In genomic region chr7:16876006-16876405, GRCm38 (mm10) we compare ENCODE assay signal across 8 mouse cellular contexts. TPM values are rescaled to one million over a fixed set of nuclear protein-coding genes. Genes with fewer than 3 reads are reported as not detected.
A peak's percentile ranks its signal among the peaks of the same experiment; 100 is the strongest.
DNase-seq lines count a peak whose midpoint lies in the region; ATAC-seq and TF ChIP-seq lines count a peak whose summit lies in the region.

No protein-coding gene starts in this region.

- in situ Hi-C loops in ES-E14 (cut with MboI; ENCODE audit: low sequenced_read_pairs in 2 of 2, unreplicated experiment in 2 of 2): no loop called here

- H3K27ac ChIP-seq in heart, embryonic 12.5 days (ENCODE audit: poor library complexity, severe bottlenecking): peak overlapping the region; percentile 89
- H3K27ac ChIP-seq in ES-E14 (ENCODE audit: insufficient read depth, low read depth, low read length, poor library complexity, severe bottlenecking): no peak overlapping the region
- peak overlapping the region; percentile 93 for H3K27ac ChIP-seq in hindbrain, embryonic 10.5 days
- peak overlapping the region; percentile 90 for H3K27ac ChIP-seq in midbrain, embryonic 10.5 days (replicated peaks)

- no peak for DNase-seq in heart, adult 8-10 months (ENCODE audit: low spot score)
- DNase-seq in ES-E14 (ENCODE audit: low read depth, low spot score): no peak
- DNase-seq in hindbrain, embryonic 10.5 days (ENCODE audit: low spot score): peak; percentile 22
- DNase-seq in midbrain, embryonic 10.5 days (ENCODE audit: low spot score): peak; percentile 27
- DNase-seq in urinary bladder, postnatal 4 days (ENCODE audit: low spot score in 2 of 2): no peak
- no peak for DNase-seq in right cerebral cortex, adult 2 months (ENCODE audit: low spot score in 2 of 2)
- DNase-seq in right cerebral cortex, postnatal 10 days (ENCODE audit: low spot score in 2 of 2): no peak

- H3K9me3 ChIP-seq in heart, embryonic 12.5 days (replicated peaks): no peaks in the 10 kb centered on the region
- H3K9me3 ChIP-seq in ES-E14 (ENCODE audit: control insufficient read depth, insufficient read depth, low read depth, low read length): no peaks in the 10 kb centered on the region
- no peaks in the 10 kb centered on the region for H3K9me3 ChIP-seq in hindbrain, embryonic 10.5 days
- no peaks in the 10 kb centered on the region for H3K9me3 ChIP-seq in midbrain, embryonic 10.5 days (replicated peaks)

- H3K27me3 ChIP-seq in heart, embryonic 12.5 days (replicated peaks): no peaks in the 10 kb centered on the region
- no peaks in the 10 kb centered on the region for H3K27me3 ChIP-seq in hindbrain, embryonic 10.5 days (ENCODE audit: insufficient read depth, poor library complexity, severe bottlenecking)
- no peaks in the 10 kb centered on the region for H3K27me3 ChIP-seq in midbrain, embryonic 10.5 days (ENCODE audit: low read depth, poor library complexity, severe bottlenecking)

- H3K4me2 ChIP-seq in heart, embryonic 12.5 days: peak overlapping the region; percentile 76

- peaks cover 28% of the 10 kb centered on the region for H3K36me3 ChIP-seq in heart, embryonic 12.5 days
- H3K36me3 ChIP-seq in ES-E14 (ENCODE audit: control insufficient read depth, insufficient read depth, low read length, poor library complexity, severe bottlenecking): no peaks in the 10 kb centered on the region; the same call in 1 of the 2 replicates
- peaks cover 28% of the 10 kb centered on the region for H3K36me3 ChIP-seq in hindbrain, embryonic 10.5 days
- H3K36me3 ChIP-seq in midbrain, embryonic 10.5 days: peaks cover 16% of the 10 kb centered on the region

- no peak for ATAC-seq in heart, embryonic 12.5 days (ENCODE audit: insufficient number of reproducible peaks, low FRiP score)

- 7% methylated on average over 11 of the region's 11 CpGs for WGBS in heart, embryonic 12.5 days
- WGBS in hindbrain, embryonic 10.5 days: 7% methylated on average over 11 of the region's 11 CpGs
- WGBS in midbrain, embryonic 10.5 days: 11% methylated on average over 11 of the region's 11 CpGs

- H3K9ac ChIP-seq in heart, embryonic 12.5 days: peak overlapping the region; percentile 97
- peak overlapping the region; percentile 81; the same call in 1 of the 2 replicates for H3K9ac ChIP-seq in ES-E14 (ENCODE audit: insufficient read depth, low read depth, low read length, poor library complexity, severe bottlenecking)

- peaks cover 32% of the 10 kb centered on the region for H3K4me1 ChIP-seq in heart, embryonic 12.5 days (replicated peaks)
- H3K4me1 ChIP-seq in ES-E14 (ENCODE audit: control insufficient read depth in 2 of 2, insufficient read depth in 2 of 2, low read length in 2 of 2, poor library complexity in 1 of 2): peaks cover 7% of the 10 kb centered on the region in 2 experiments; a peak in 3 of 4 replicates
- H3K4me1 ChIP-seq in hindbrain, embryonic 10.5 days (replicated peaks): peaks cover 58% of the 10 kb centered on the region
- H3K4me1 ChIP-seq in midbrain, embryonic 10.5 days: peaks cover 51% of the 10 kb centered on the region

- H3K4me3 ChIP-seq in heart, embryonic 12.5 days: peak overlapping the region; percentile 87
- H3K4me3 ChIP-seq in ES-E14 (ENCODE audit: insufficient read depth in 1 of 2, low read depth in 1 of 2, low read length in 2 of 2, poor library complexity in 1 of 2, severe bottlenecking in 1 of 2): peak overlapping the region; percentile 80 to 95
- peak overlapping the region; percentile 82 for H3K4me3 ChIP-seq in hindbrain, embryonic 10.5 days
- peak overlapping the region; percentile 74 for H3K4me3 ChIP-seq in midbrain, embryonic 10.5 days

TF ChIP-seq in ES-E14, 5 proteins besides CTCF, POLR2A, EP300 and RAD21:
- TF ChIP-seq CHD2 (IDR thresholded peaks at IDR 0.05; ENCODE audit: low read depth, low read length) (no peak), HCFC1 (IDR thresholded peaks at IDR 0.05; ENCODE audit: borderline replicate concordance, insufficient read depth, low read length) (no peak), ZC3H11A (IDR thresholded peaks at IDR 0.05; ENCODE audit: borderline replicate concordance, low read depth, low read length) (no peak), MAFK (IDR thresholded peaks at IDR 0.05; ENCODE audit: insufficient read depth, low read depth, low read length) (no peak), ZNF384 (IDR thresholded peaks at IDR 0.05; ENCODE audit: low read depth, low read length) (no peak)

RNA-seq across cellular contexts. Expression of gene Dact3, which starts 0.9 kb away (rescaled TPM):
- polyA plus RNA-seq in heart, embryonic 12.5 days (2016; fragmentation: Nextera tagmentation; extraction: Ambion mirVana): 14.3 and 15.2 TPM in 2 replicates
- total RNA-seq in heart, adult 8-10 months (2022): 1 to 10 TPM; 8.0 to 9.5 (median 8.6) TPM
- 4.5 and 7.0 TPM in 2 replicates for total RNA-seq in ES-E14 (2012; rRNA removed)
- polyA plus RNA-seq in hindbrain, embryonic 10.5 days (2016; fragmentation: Nextera tagmentation; extraction: Ambion mirVana): 3.2 and 4.9 TPM in 2 replicates
- 1.9 and 2.2 TPM in 2 replicates for polyA plus RNA-seq in midbrain, embryonic 10.5 days (2016; fragmentation: Nextera tagmentation; extraction: Ambion mirVana)

RNA-seq across cellular contexts. Expression of gene Gng8, which starts 15.6 kb away (rescaled TPM):
- polyA plus RNA-seq in heart, embryonic 12.5 days (2016; fragmentation: Nextera tagmentation; extraction: Ambion mirVana): 2.3 and 4.3 TPM in 2 replicates
- 1 to 10 TPM; 1.0 to 1.5 (median 1.1) TPM for total RNA-seq in heart, adult 8-10 months (2022)
- 0.79 and 1.0 TPM in 2 replicates for total RNA-seq in ES-E14 (2012; rRNA removed)
- 7.1 and 9.0 TPM in 2 replicates for polyA plus RNA-seq in hindbrain, embryonic 10.5 days (2016; fragmentation: Nextera tagmentation; extraction: Ambion mirVana)
- polyA plus RNA-seq in midbrain, embryonic 10.5 days (2016; fragmentation: Nextera tagmentation; extraction: Ambion mirVana): 5.4 and 8.5 TPM in 2 replicates

RNA-seq across cellular contexts. Expression of gene Ptgir, which starts 30.3 kb away (rescaled TPM):
- 0.28 and 0.34 TPM in 2 replicates for polyA plus RNA-seq in heart, embryonic 12.5 days (2016; fragmentation: Nextera tagmentation; extraction: Ambion mirVana)
- 1 to 10 TPM; 1.9 to 3.5 (median 3.1) TPM for total RNA-seq in heart, adult 8-10 months (2022)
- total RNA-seq in ES-E14 (2012; rRNA removed): 0.09 and 0.26 TPM in 2 replicates
- polyA plus RNA-seq in hindbrain, embryonic 10.5 days (2016; fragmentation: Nextera tagmentation; extraction: Ambion mirVana): 0.77 and 1.5 TPM in 2 replicates
- 0.17 and 0.56 TPM in 2 replicates for polyA plus RNA-seq in midbrain, embryonic 10.5 days (2016; fragmentation: Nextera tagmentation; extraction: Ambion mirVana)

RNA-seq across cellular contexts. Expression of gene Prkd2, which starts 33.3 kb away (rescaled TPM):
- 10.8 and 11.8 TPM in 2 replicates for polyA plus RNA-seq in heart, embryonic 12.5 days (2016; fragmentation: Nextera tagmentation; extraction: Ambion mirVana)
- 10 to 100 TPM; 13.1 to 16.7 (median 14.8) TPM for total RNA-seq in heart, adult 8-10 months (2022)
- 5.7 and 6.9 TPM in 2 replicates for total RNA-seq in ES-E14 (2012; rRNA removed)
- 11.2 and 12.6 TPM in 2 replicates for polyA plus RNA-seq in hindbrain, embryonic 10.5 days (2016; fragmentation: Nextera tagmentation; extraction: Ambion mirVana)
- polyA plus RNA-seq in midbrain, embryonic 10.5 days (2016; fragmentation: Nextera tagmentation; extraction: Ambion mirVana): 11.1 and 11.8 TPM in 2 replicates

RNA-seq across cellular contexts. Expression of gene Calm3, which starts 47.9 kb away (rescaled TPM):
- polyA plus RNA-seq in heart, embryonic 12.5 days (2016; fragmentation: Nextera tagmentation; extraction: Ambion mirVana): 83.6 and 95.0 TPM in 2 replicates
- total RNA-seq in heart, adult 8-10 months (2022): 100 to 1,000 TPM; 153 to 208 (median 191) TPM
- 163 and 198 TPM in 2 replicates for total RNA-seq in ES-E14 (2012; rRNA removed)
- 170 and 245 TPM in 2 replicates for polyA plus RNA-seq in hindbrain, embryonic 10.5 days (2016; fragmentation: Nextera tagmentation; extraction: Ambion mirVana)
- 174 and 180 TPM in 2 replicates for polyA plus RNA-seq in midbrain, embryonic 10.5 days (2016; fragmentation: Nextera tagmentation; extraction: Ambion mirVana)

Comparison
In these comparisons a context has a peak if more than half of its experiments do, and no peak if none do; other contexts are left out.
1. DNase-seq: peak in hindbrain, embryonic 10.5 days (single experiment) and midbrain, embryonic 10.5 days (single experiment); none in heart, adult 8-10 months (single experiment), ES-E14 (single experiment), urinary bladder, postnatal 4 days (0 of 2), right cerebral cortex, adult 2 months (0 of 2) and right cerebral cortex, postnatal 10 days (0 of 2).
2. Peak in every context shown above with its lines, with median percentiles within 50 percentile points of each other: H3K4me3 ChIP-seq.